Mouse (Mus musculus) intestine, embryonic 14.5 days (tissue): ENCODE measurements around the gene Gdpd2. TPM values are rescaled to one million over a fixed set of nuclear protein-coding genes. Genes with fewer than 3 reads are reported as not detected.

Experiments used
- ATAC-seq: fragments of 200-750 bp; cut with Nextera tagmentation; replicated peaks from 2 replicates; pipeline ENCODE4 v1.8.0; 2017; ENCODE audit warnings: low read depth, moderate number of reproducible peaks, moderate TSS enrichment, moderate library complexity; ENCODE audit not compliant: low FRiP score, low TSS enrichment
- DNase-seq: peaks from one replicate; pipeline ENCODE4 v3.0.0-alpha.2; 2018; ENCODE audit warnings: low spot score
- H3K27ac ChIP-seq: fragments of 300-500 bp; sonication (generic); 2 replicates; pipeline ENCODE4 v1.5.1; 2014; ENCODE audit warnings: low read depth, mild to moderate bottlenecking, control low read depth
- H3K27me3 ChIP-seq: fragments of 300-500 bp; sonication (generic); replicated peaks from 2 replicates; pipeline ENCODE4 v1.6.1; 2014; ENCODE audit warnings: low read length, control low read depth; ENCODE audit not compliant: control insufficient read depth, insufficient read depth
- H3K36me3 ChIP-seq: fragments of 300-500 bp; sonication (generic); 2 replicates; pipeline ENCODE4 v1.6.1; 2014; ENCODE audit warnings: low read length, control low read depth; ENCODE audit not compliant: control insufficient read depth, insufficient read depth
- H3K4me1 ChIP-seq: fragments of 300-500 bp; sonication (generic); replicated peaks from 2 replicates; pipeline ENCODE4 v1.6.1; 2014; ENCODE audit warnings: low read length, control low read depth, mixed read lengths; ENCODE audit not compliant: control insufficient read depth, insufficient read depth
- H3K4me2 ChIP-seq: fragments of 300-500 bp; sonication (generic); 2 replicates; pipeline ENCODE4 v1.6.1; 2014; ENCODE audit warnings: low read length
- H3K4me3 ChIP-seq: fragments of 300-500 bp; sonication (generic); 2 replicates; pipeline ENCODE4 v1.5.1; 2014; ENCODE audit warnings: low read depth, low read length, control low read depth, mixed read lengths
- H3K9ac ChIP-seq: fragments of 300-500 bp; sonication (generic); 2 replicates; pipeline ENCODE4 v1.6.1; 2014; ENCODE audit warnings: mild to moderate bottlenecking, low read length
- H3K9me3 ChIP-seq: fragments of 300-500 bp; sonication (generic); 2 replicates; pipeline ENCODE4 v1.6.1; 2016; ENCODE audit warnings: low read length, control low read depth; ENCODE audit not compliant: control insufficient read depth
- WGBS: fragments of 180-500 bp; shearing (Covaris S2); extraction: QIAGEN DNeasy Blood & Tissue Kit; methylation state at CpG from one replicate; pipeline ENCODE4 v1.1.7; 2014; 5-methylcytosine and 5-hydroxymethylcytosine counted together
- polyA plus RNA-seq: library from polyadenylated mRNA; unstranded; fragments of >200 nt; fragmentation: Nextera tagmentation; extraction: Ambion mirVana; gene quantifications from 2 replicates; pipeline ENCODE4 v1.2.1, GENCODE M21; 2014

Gdpd2 gene
- polyA plus RNA-seq, 1 experiment from 2014 or later: 0.31 TPM

DNA sequence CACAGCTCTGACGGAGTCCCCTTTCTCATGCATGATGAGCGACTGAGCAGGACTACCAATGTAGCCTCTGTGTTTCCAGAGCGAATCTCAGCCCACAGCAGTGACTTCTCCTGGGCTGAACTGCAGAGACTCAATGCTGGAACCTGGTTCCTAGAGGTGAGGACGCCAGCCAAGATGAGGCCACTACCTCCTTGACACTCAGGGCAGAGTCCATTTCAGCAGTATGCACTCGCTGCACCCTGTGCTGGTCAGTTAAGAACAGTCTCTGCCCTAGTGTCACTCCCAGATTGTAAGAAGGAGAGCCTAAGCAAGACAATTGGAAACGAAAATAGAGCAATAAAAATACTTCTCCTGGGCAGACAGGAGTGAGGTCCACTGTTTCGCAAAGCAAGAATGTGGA is 4.7 kb downstream of the Gdpd2 start:
- no peaks in the 10 kb centered on the region for H3K9me3 ChIP-seq
- no peaks in the 10 kb centered on the region for H3K36me3 ChIP-seq
- no peak overlapping the region for H3K4me3 ChIP-seq
- H3K4me1 ChIP-seq: no peaks in the 10 kb centered on the region
- DNase-seq (no peak), ATAC-seq (no peak)
- H3K27ac ChIP-seq: no peak overlapping the region
- H3K27me3 ChIP-seq: peaks cover 13% of the 10 kb centered on the region
- H3K4me2 ChIP-seq: no peak overlapping the region
- H3K9ac ChIP-seq: no peak overlapping the region
- 60% methylated on average over 7 of the region's 7 CpGs for WGBS

DNA sequence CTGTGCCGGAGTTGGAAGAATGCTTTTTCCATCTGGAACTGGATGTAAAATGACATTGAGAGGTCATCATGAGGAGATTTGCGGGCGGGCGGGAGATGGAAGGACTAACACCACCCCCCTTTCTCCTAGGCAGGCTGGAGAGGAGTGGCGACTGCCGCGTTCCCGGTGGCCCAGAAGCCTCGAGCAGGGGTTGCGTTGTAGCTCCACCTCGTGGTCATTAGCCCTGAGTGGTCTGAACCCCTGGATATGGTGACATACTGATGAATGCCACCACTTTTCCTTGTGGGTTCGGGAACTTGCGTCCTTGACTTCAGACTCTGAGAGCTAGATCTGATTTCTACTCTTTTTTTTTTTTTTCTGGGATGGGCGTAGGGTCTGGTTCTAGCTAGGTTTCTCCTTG is 9.2 kb downstream of the Gdpd2 start:
- H3K36me3 ChIP-seq: no peaks in the 10 kb centered on the region
- 17% methylated on average over 14 of the region's 14 CpGs for WGBS
- peak; percentile 57 for DNase-seq
- peaks cover 13% of the 10 kb centered on the region for H3K27me3 ChIP-seq
- no peak for ATAC-seq
- H3K9me3 ChIP-seq: 0 out of 2 replicates have a peak, but pooled peaks cover 2% of the 10 kb centered on the region
- peak overlapping the region; percentile 46 for H3K4me2 ChIP-seq
- H3K9ac ChIP-seq: no peak overlapping the region
- H3K27ac ChIP-seq: no peak overlapping the region
- H3K4me3 ChIP-seq: peak overlapping the region; percentile 24
- no peaks in the 10 kb centered on the region for H3K4me1 ChIP-seq

DNA sequence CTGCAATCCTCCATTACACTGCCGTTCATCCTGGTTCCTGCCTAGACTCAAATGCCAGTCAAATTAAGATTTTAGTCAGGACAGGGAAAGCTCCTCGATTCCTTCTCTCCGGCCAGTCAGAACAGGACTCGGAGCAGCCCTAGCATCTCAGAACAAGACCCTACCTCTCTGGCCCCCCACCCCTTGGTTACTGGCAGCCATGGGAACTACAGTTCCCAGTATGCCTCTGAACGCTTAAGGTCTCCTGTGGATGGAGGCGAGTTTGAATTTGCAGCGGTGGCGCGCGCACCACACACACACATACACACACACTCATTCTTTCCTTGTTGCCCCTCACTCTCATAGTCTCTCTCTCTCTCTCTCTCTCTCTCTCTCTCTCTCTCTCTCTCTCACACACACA is 9.8 kb downstream of the Gdpd2 start:
- DNase-seq (no peak), ATAC-seq (no peak)
- H3K27me3 ChIP-seq: peaks cover 13% of the 10 kb centered on the region
- no peak overlapping the region for H3K27ac ChIP-seq
- 0 out of 2 replicates have a peak, but pooled peaks cover 2% of the 10 kb centered on the region for H3K9me3 ChIP-seq
- peak overlapping the region; percentile 46 for H3K4me2 ChIP-seq
- peak overlapping the region; percentile 24 for H3K4me3 ChIP-seq
- no peaks in the 10 kb centered on the region for H3K36me3 ChIP-seq
- no peaks in the 10 kb centered on the region for H3K4me1 ChIP-seq
- H3K9ac ChIP-seq: 0 out of 2 replicates have a peak overlapping the region, but pooled peaks have one; percentile 7
- WGBS: 10% methylated on average over 10 of the region's 10 CpGs

DNA sequence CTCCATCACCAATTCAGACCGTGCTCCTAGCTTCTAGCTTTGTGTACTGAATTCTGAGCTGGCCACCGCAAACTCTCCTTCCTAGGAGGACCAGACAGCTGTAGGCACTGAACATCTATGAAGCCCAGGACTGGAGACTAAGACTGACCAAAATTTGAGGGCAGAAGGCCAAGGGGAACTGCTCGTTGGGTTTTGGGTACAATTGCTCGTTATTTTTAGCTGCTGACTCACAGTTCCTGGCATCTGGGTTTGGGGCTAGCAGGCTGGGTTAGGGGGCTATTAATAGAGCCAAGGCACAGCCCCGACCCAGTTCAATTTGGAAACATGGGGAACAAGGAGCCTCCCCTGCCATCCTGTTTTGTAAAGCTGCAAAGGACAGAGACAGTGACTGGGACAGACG is 11.1 kb downstream of the Gdpd2 start:
- no peaks in the 10 kb centered on the region for H3K4me1 ChIP-seq
- no peak for DNase-seq
- H3K9me3 ChIP-seq: 0 out of 2 replicates have a peak, but pooled peaks cover 2% of the 10 kb centered on the region
- H3K27ac ChIP-seq: no peak overlapping the region
- H3K27me3 ChIP-seq: peaks cover 13% of the 10 kb centered on the region
- no peak for ATAC-seq
- 61% methylated on average over 6 of the region's 6 CpGs for WGBS
- no peak overlapping the region for H3K4me3 ChIP-seq
- no peak overlapping the region for H3K9ac ChIP-seq
- no peak overlapping the region for H3K4me2 ChIP-seq
- H3K36me3 ChIP-seq: no peaks in the 10 kb centered on the region

DNA sequence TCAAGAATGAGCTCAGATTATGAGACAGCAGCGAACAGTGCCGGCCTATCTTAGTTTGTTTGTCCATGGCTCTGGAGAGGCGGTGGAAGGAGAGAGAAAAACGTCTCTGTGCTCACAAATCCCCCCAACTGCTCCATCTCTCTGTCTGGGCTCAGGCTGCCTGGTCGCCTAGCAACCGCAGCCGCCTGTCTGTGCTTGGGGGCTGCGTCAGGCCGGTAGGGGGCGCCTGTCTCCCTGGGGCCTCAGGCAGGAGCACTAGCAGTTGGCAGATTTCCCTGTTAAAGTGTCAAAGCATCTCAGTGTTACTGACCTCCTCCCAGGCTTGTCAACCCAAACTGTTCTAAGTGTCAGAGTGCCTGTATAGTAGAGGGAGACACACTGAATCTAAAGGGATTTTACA is 12.3 kb downstream of the Gdpd2 start:
- no peak overlapping the region for H3K9ac ChIP-seq
- H3K4me3 ChIP-seq: no peak overlapping the region
- WGBS: 11% methylated on average over 10 of the region's 10 CpGs
- no peak overlapping the region for H3K4me2 ChIP-seq
- H3K36me3 ChIP-seq: no peaks in the 10 kb centered on the region
- peaks cover 13% of the 10 kb centered on the region for H3K27me3 ChIP-seq
- no peaks in the 10 kb centered on the region for H3K4me1 ChIP-seq
- no peak overlapping the region for H3K27ac ChIP-seq
- DNase-seq: no peak
- 0 out of 2 replicates have a peak, but pooled peaks cover 2% of the 10 kb centered on the region for H3K9me3 ChIP-seq
- ATAC-seq: no peak

DNA sequence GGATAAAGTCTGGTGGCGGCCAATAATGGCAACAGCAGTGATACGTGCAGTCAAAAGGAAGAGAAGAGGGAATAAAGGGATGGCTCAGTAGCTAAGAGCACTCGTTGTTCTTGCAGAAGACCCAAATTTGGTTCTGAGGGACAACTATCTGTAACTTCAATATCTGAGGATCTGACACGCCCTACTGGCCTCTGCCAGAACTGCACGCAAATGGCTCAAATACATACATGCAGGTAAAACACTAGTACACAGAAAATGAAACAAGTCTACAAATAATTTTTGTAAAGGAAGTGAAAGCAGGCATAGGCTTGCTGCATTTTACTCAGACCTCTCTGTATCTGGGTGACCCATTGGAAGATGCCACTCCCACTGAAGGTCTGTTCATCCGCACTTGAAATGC is 36.2 kb downstream of the Gdpd2 start:
- ATAC-seq: no peak
- peaks cover 17% of the 10 kb centered on the region; the same call in 1 of the 2 replicates for H3K27me3 ChIP-seq
- no peak overlapping the region for H3K4me3 ChIP-seq
- DNase-seq: no peak
- 85% methylated on average over 6 of the region's 6 CpGs for WGBS
- no peak overlapping the region for H3K9ac ChIP-seq
- H3K9me3 ChIP-seq: no peaks in the 10 kb centered on the region
- H3K27ac ChIP-seq: no peak overlapping the region
- no peaks in the 10 kb centered on the region for H3K4me1 ChIP-seq
- H3K36me3 ChIP-seq: no peaks in the 10 kb centered on the region
- no peak overlapping the region for H3K4me2 ChIP-seq

DNA sequence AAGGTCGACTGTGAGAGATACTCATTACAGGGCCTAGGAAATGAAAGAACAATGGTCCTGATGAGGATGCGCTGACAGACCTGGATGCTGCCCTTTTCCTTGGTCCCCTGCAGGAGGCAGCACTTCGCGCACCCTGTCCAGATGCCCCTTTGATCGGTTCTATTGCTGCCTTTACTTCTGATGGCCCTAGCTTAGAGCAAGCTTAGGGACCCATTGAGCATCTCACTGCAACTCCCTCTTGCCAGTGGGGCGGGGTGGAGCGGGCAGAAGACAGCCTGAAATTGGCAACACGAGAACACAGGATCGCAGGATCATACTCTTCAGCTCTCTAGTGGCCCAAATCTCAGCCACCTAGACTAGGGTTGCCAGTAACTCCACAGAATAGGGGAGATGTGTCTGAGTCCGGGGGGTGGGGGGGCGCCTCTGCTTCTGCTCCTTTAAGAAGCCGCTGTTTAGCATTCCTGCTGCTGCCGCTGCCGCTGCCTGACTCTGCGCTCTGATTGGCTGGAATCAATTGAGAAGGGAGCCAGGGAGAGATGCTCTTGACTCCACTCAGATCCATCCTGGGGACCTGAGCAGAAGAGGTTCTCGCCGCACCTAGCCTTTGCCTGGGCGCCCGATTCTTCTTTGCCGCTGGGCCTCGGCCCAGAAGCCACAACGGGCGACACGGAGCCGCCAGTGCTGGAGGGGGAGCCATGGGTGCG is 37.7 kb downstream of the Gdpd2 start, which contains the start of gene Dlg3:
Dlg3 (plus strand) TSS at position 542 of the 704 bp plus-strand sequence.
- Histone ChIP-seq H3K27me3 (peaks cover 17% of the 10 kb centered on the region; the same call in 1 of the 2 replicates), H3K4me3 (peak within 1 kb of the TSS; percentile 28), H3K9me3 (no peaks in the 10 kb centered on the region), H3K9ac (no peak within 1 kb of the TSS), H3K36me3 (no peaks in the 10 kb centered on the region), H3K27ac (no peak within 1 kb of the TSS), H3K4me2 (peak within 1 kb of the TSS; percentile 55), H3K4me1 (no peaks in the 10 kb centered on the region)
- DNase-seq: peak; percentile 62
- no peak for ATAC-seq
- 11% methylated on average over 26 of the region's 26 CpGs for WGBS

DNA sequence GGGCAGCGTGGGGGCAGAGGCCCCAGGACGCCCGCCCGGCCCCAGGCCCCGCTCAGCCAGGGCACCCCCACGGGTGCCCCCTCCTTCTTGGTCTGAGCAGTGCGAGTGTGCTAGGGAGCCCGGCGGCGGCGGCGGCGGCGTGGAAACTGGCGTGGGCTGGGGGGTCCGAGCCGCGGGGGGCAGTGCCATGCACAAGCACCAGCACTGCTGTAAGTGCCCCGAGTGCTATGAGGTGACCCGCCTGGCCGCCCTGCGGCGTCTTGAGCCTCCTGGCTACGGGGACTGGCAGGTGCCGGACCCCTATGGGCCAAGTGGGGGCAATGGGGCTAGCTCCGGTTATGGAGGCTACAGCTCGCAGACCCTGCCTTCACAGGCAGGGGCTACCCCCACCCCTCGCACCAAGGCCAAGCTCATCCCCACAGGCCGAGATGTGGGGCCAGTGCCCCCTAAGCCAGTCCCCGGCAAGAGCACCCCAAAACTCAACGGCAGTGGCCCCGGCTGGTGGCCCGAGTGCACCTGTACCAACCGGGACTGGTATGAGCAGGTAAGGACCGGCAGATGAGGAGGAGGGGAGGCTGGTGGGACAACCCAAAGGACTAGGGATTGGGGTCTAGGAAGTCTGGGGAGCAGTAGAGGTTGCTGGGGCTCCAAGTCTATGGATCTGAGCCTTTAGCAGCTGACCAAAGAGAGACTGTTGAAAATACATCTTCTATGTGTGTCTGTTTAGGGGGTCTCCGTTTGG is 38.4 kb downstream of the Gdpd2 start:
- DNase-seq (no peak), ATAC-seq (no peak)
- Histone ChIP-seq H3K36me3 (no peaks in the 10 kb centered on the region), H3K4me2 (peak overlapping the region; percentile 55), H3K4me1 (no peaks in the 10 kb centered on the region), H3K27me3 (peaks cover 17% of the 10 kb centered on the region; the same call in 1 of the 2 replicates), H3K27ac (no peak overlapping the region), H3K4me3 (peak overlapping the region; percentile 28), H3K9ac (no peak overlapping the region), H3K9me3 (no peaks in the 10 kb centered on the region)
- 30% methylated on average over 19 of the region's 36 CpGs for WGBS
